Mouse (Mus musculus): ENCODE measurements around the gene Rasa4. TPM values are rescaled to one million over a fixed set of nuclear protein-coding genes. Genes with fewer than 3 reads are reported as not detected.
"Not testable (repeated sequence)": the region's sequence is repeated elsewhere in the genome, so short reads cannot be mapped to it uniquely, and the experiment has no call there.

Gene Rasa4
- polyA plus RNA-seq, 1 experiment from 2014 or later = 1.0 TPM

GRCm38 (mm10) chr5:136146936-136147335 is 63.2 kb downstream of the Rasa4 start:
- H3K27ac ChIP-seq = no peak overlapping the region; the same call in 1 of the 2 replicates
- ATAC-seq (ENCODE audit: low read depth) = no peak
- 82% methylated on average over 1 of the region's 1 CpGs for WGBS (ENCODE audit: insufficient replicate concordance)
- no peaks in the 10 kb centered on the region for H3K9me3 ChIP-seq (replicated peaks)
- no peak overlapping the region for H3K4me3 ChIP-seq (replicated peaks)
- H3K4me1 ChIP-seq (replicated peaks) = peaks cover 41% of the 10 kb centered on the region
- no peak for DNase-seq
- H3K4me2 ChIP-seq = no peak overlapping the region
- no peak overlapping the region for H3K9ac ChIP-seq
- no peaks in the 10 kb centered on the region for H3K27me3 ChIP-seq
- peaks cover 8% of the 10 kb centered on the region for H3K36me3 ChIP-seq

GRCm38 (mm10) chr5:136147704-136148103 is 64.0 kb downstream of the Rasa4 start:
- Histone ChIP-seq H3K27ac (no peak overlapping the region), H3K36me3 (peaks cover under 1% of the 10 kb centered on the region), H3K4me2 (no peak overlapping the region), H3K9ac (no peak overlapping the region), H3K9me3 (replicated peaks) (no peaks in the 10 kb centered on the region), H3K27me3 (no peaks in the 10 kb centered on the region), H3K4me3 (replicated peaks) (no peak overlapping the region), H3K4me1 (replicated peaks) (peaks cover 41% of the 10 kb centered on the region)
- ATAC-seq (ENCODE audit: low read depth) (no peak), DNase-seq (no peak)
- 56% methylated on average over 8 of the region's 8 CpGs for WGBS (ENCODE audit: insufficient replicate concordance)

GRCm38 (mm10) chr5:136149134-136149576 is 65.4 kb downstream of the Rasa4 start:
- not testable (repeated sequence) for H3K9me3 ChIP-seq (replicated peaks); H3K27me3 ChIP-seq; H3K4me2 ChIP-seq; H3K4me3 ChIP-seq (replicated peaks); H3K36me3 ChIP-seq; DNase-seq; H3K9ac ChIP-seq
- Histone ChIP-seq H3K27ac (peak overlapping the region; percentile 29; the same call in 1 of the 2 replicates), H3K4me1 (replicated peaks) (peaks cover 36% of the 10 kb centered on the region)
- ATAC-seq (ENCODE audit: low read depth) = peak; percentile 67
- WGBS (ENCODE audit: insufficient replicate concordance) = 14% methylated on average over 5 of the region's 5 CpGs

- Histone ChIP-seq H3K4me3 (replicated peaks) (no peak overlapping the region), H3K36me3 (0 out of 2 replicates have a peak, but pooled peaks cover 3% of the 10 kb centered on the region), H3K9ac (no peak overlapping the region), H3K4me2 (no peak overlapping the region), H3K27me3 (no peaks in the 10 kb centered on the region), H3K9me3 (replicated peaks) (no peaks in the 10 kb centered on the region), H3K27ac (no peak overlapping the region), H3K4me1 (replicated peaks) (peaks cover 15% of the 10 kb centered on the region)
- ATAC-seq (ENCODE audit: low read depth) = no peak
- no peak for DNase-seq
- 66% methylated on average over 8 of the region's 8 CpGs for WGBS (ENCODE audit: insufficient replicate concordance)
These were observed 68.6 kb downstream of the Rasa4 start for GRCm38 (mm10) chr5:136152365-136152764.

- Histone ChIP-seq H3K4me3 (replicated peaks) (no peak overlapping the region), H3K9ac (no peak overlapping the region), H3K27ac (no peak overlapping the region), H3K36me3 (0 out of 2 replicates have a peak, but pooled peaks cover 3% of the 10 kb centered on the region), H3K27me3 (no peaks in the 10 kb centered on the region), H3K4me1 (replicated peaks) (no peaks in the 10 kb centered on the region), H3K9me3 (replicated peaks) (no peaks in the 10 kb centered on the region), H3K4me2 (no peak overlapping the region)
- 86% methylated on average over 5 of the region's 5 CpGs for WGBS (ENCODE audit: insufficient replicate concordance)
- ATAC-seq (ENCODE audit: low read depth) (no peak), DNase-seq (no peak)
These were observed 71.7 kb downstream of the Rasa4 start for GRCm38 (mm10) chr5:136155399-136155798.

GRCm38 (mm10) chr5:136160084-136160483 is 76.4 kb downstream of the Rasa4 start:
- H3K27me3 ChIP-seq; H3K9ac ChIP-seq; H3K9me3 ChIP-seq (replicated peaks); H3K4me1 ChIP-seq (replicated peaks); H3K36me3 ChIP-seq; H3K4me3 ChIP-seq (replicated peaks); H3K4me2 ChIP-seq; DNase-seq; H3K27ac ChIP-seq; ATAC-seq (ENCODE audit: low read depth): not testable (repeated sequence)
- 81% methylated on average over 11 of the region's 12 CpGs for WGBS (ENCODE audit: insufficient replicate concordance)

Small RNAs within 50 kb of the gene (microRNA-seq; reads per million reads assigned to microRNA genes)
- not detected for gene Mir7035

Other genes starting within 250 kb of the Rasa4 start
- gene Hspb1, start 196.0 kb upstream of the Rasa4 start, polyA plus RNA-seq (2015; fragmentation: Nextera tagmentation; extraction: Ambion mirVana) = 6.4 and 7.3 TPM in 2 replicates
- 80.8 and 100 TPM in 2 replicates for gene Ywhag, start 149.3 kb upstream of the Rasa4 start, polyA plus RNA-seq (2015; fragmentation: Nextera tagmentation; extraction: Ambion mirVana)
- 1.8 TPM in 2 replicates for gene Ssc4d, start 109.4 kb upstream of the Rasa4 start, polyA plus RNA-seq (2015; fragmentation: Nextera tagmentation; extraction: Ambion mirVana)
- not detected in 2 replicates for gene Zp3, start 103.8 kb upstream of the Rasa4 start, polyA plus RNA-seq (2015; fragmentation: Nextera tagmentation; extraction: Ambion mirVana)
- 6.7 and 7.0 TPM in 2 replicates for gene Dtx2, start 89.1 kb upstream of the Rasa4 start, polyA plus RNA-seq (2015; fragmentation: Nextera tagmentation; extraction: Ambion mirVana)
- gene Upk3b, start 45.4 kb upstream of the Rasa4 start, polyA plus RNA-seq (2015; fragmentation: Nextera tagmentation; extraction: Ambion mirVana) = 3.4 and 3.8 TPM in 2 replicates
- gene Upk3bl, start 29.4 kb upstream of the Rasa4 start, polyA plus RNA-seq (2015; fragmentation: Nextera tagmentation; extraction: Ambion mirVana) = 0.17 and 0.21 TPM in 2 replicates
- 171 and 189 TPM in 2 replicates for gene Polr2j, start 32.7 kb downstream of the Rasa4 start, polyA plus RNA-seq (2015; fragmentation: Nextera tagmentation; extraction: Ambion mirVana)
- gene Lrwd1, start 52.2 kb downstream of the Rasa4 start, polyA plus RNA-seq (2015; fragmentation: Nextera tagmentation; extraction: Ambion mirVana) = 44.9 and 46.4 TPM in 2 replicates
- 15.2 and 15.5 TPM in 2 replicates for gene Alkbh4, start 52.2 kb downstream of the Rasa4 start, polyA plus RNA-seq (2015; fragmentation: Nextera tagmentation; extraction: Ambion mirVana)
- gene Orai2, start 86.8 kb downstream of the Rasa4 start, polyA plus RNA-seq (2015; fragmentation: Nextera tagmentation; extraction: Ambion mirVana) = 3.8 and 3.9 TPM in 2 replicates
- 34.5 and 42.8 TPM in 2 replicates for gene Prkrip1, start 115.0 kb downstream of the Rasa4 start, polyA plus RNA-seq (2015; fragmentation: Nextera tagmentation; extraction: Ambion mirVana)
- 1.4 and 1.7 TPM in 2 replicates for gene Sh2b2, start 162.6 kb downstream of the Rasa4 start, polyA plus RNA-seq (2015; fragmentation: Nextera tagmentation; extraction: Ambion mirVana)